Mouse (Mus musculus): ENCODE measurements around the gene Parp6. TPM values are rescaled to one million over a fixed set of nuclear protein-coding genes. Genes with fewer than 3 reads are reported as not detected.

Parp6 gene
- polyA plus RNA-seq, 2 experiments, result 20.3 to 57.0 TPM

- WGBS, result 10% methylated on average over 16 of the region's 16 CpGs
- Histone ChIP-seq H3K36me3 (ENCODE audit: control insufficient read depth, insufficient read depth, low read length) (peaks cover 37% of the 10 kb centered on the region), H3K27ac (replicated peaks; ENCODE audit: low read depth, low read length) (no peak overlapping the region), H3K4me3 (replicated peaks; ENCODE audit: low read length) (peak overlapping the region; percentile 46), H3K27me3 (ENCODE audit: control insufficient read depth, insufficient read depth, low read length) (peaks cover 9% of the 10 kb centered on the region; the same call in 1 of the 2 replicates), H3K4me2 (replicated peaks; ENCODE audit: low read depth, low read length, severe bottlenecking) (peak overlapping the region; percentile 96), H3K9ac (ENCODE audit: low read depth, low read length, severe bottlenecking) (peak overlapping the region; percentile 49), H3K4me1 (ENCODE audit: control insufficient read depth, insufficient read depth, low read length) (peaks cover 7% of the 10 kb centered on the region; the same call in 1 of the 2 replicates), H3K9me3 (ENCODE audit: control insufficient read depth, low read length) (no peaks in the 10 kb centered on the region)
- TF ChIP-seq POLR2A (IDR thresholded peaks at IDR 0.05; ENCODE audit: borderline replicate concordance, extremely low read depth, insufficient read depth, insufficient read length), result no peak
- DNase-seq (ENCODE audit: low spot score) (no peak), ATAC-seq (ENCODE audit: low FRiP score, low read depth) (no peak)
Measured at GRCm38 (mm10) chr9:59680534-59680875, 63.4 kb downstream of the Parp6 start.

DNA sequence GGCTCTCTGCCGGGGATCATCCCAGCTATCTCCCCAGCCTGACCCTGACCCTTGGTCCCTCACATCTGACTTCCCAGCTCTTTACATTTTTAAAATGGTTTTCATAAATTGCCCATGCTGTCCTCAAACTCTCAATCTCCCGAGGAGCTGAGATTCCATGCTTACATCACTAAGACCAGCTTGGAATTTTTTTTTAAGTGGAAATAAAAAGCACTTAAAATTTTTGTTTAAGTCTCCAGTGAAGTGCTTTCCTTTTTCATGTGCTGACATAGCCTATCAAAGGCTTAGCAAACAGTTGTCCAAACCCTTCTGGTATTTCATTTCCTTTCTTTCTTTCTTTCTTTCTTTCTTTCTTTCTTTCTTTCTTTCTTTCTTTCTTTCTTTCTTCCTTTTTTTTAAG lies 66.9 kb downstream of the Parp6 start:
- H3K4me2 ChIP-seq (replicated peaks; ENCODE audit: low read depth, low read length, severe bottlenecking), result no peak overlapping the region
- H3K36me3 ChIP-seq (ENCODE audit: control insufficient read depth, insufficient read depth, low read length), result peaks cover 4% of the 10 kb centered on the region; the same call in 1 of the 2 replicates
- TF ChIP-seq POLR2A (IDR thresholded peaks at IDR 0.05; ENCODE audit: borderline replicate concordance, extremely low read depth, insufficient read depth, insufficient read length), result no peak
- ATAC-seq (ENCODE audit: low FRiP score, low read depth) (no peak), DNase-seq (ENCODE audit: low spot score) (no peak)
- H3K9ac ChIP-seq (ENCODE audit: low read depth, low read length, severe bottlenecking), result no peak overlapping the region
- no peak overlapping the region for H3K27ac ChIP-seq (replicated peaks; ENCODE audit: low read depth, low read length)
- peaks cover 9% of the 10 kb centered on the region; the same call in 1 of the 2 replicates for H3K27me3 ChIP-seq (ENCODE audit: control insufficient read depth, insufficient read depth, low read length)
- H3K4me1 ChIP-seq (ENCODE audit: control insufficient read depth, insufficient read depth, low read length), result peaks cover 7% of the 10 kb centered on the region; the same call in 1 of the 2 replicates
- no peak overlapping the region for H3K4me3 ChIP-seq (replicated peaks; ENCODE audit: low read length)
- 72% methylated on average over 2 of the region's 2 CpGs for WGBS
- no peaks in the 10 kb centered on the region for H3K9me3 ChIP-seq (ENCODE audit: control insufficient read depth, low read length)

- Histone ChIP-seq H3K9me3 (ENCODE audit: control insufficient read depth, low read length) (no peaks in the 10 kb centered on the region), H3K4me3 (replicated peaks; ENCODE audit: low read length) (no peak overlapping the region), H3K4me1 (ENCODE audit: control insufficient read depth, insufficient read depth, low read length) (peaks cover 9% of the 10 kb centered on the region), H3K9ac (ENCODE audit: low read depth, low read length, severe bottlenecking) (no peak overlapping the region), H3K36me3 (ENCODE audit: control insufficient read depth, insufficient read depth, low read length) (no peaks in the 10 kb centered on the region), H3K27ac (replicated peaks; ENCODE audit: low read depth, low read length) (no peak overlapping the region), H3K27me3 (ENCODE audit: control insufficient read depth, insufficient read depth, low read length) (no peaks in the 10 kb centered on the region), H3K4me2 (replicated peaks; ENCODE audit: low read depth, low read length, severe bottlenecking) (no peak overlapping the region)
- ATAC-seq (ENCODE audit: low FRiP score, low read depth), result no peak
- no peak for TF ChIP-seq POLR2A (IDR thresholded peaks at IDR 0.05; ENCODE audit: borderline replicate concordance, extremely low read depth, insufficient read depth, insufficient read length)
- 31% methylated on average over 6 of the region's 6 CpGs for WGBS
- no peak for DNase-seq (ENCODE audit: low spot score)
Measured at GRCm38 (mm10) chr9:59687416-59688046, 70.4 kb downstream of the Parp6 start.

DNA sequence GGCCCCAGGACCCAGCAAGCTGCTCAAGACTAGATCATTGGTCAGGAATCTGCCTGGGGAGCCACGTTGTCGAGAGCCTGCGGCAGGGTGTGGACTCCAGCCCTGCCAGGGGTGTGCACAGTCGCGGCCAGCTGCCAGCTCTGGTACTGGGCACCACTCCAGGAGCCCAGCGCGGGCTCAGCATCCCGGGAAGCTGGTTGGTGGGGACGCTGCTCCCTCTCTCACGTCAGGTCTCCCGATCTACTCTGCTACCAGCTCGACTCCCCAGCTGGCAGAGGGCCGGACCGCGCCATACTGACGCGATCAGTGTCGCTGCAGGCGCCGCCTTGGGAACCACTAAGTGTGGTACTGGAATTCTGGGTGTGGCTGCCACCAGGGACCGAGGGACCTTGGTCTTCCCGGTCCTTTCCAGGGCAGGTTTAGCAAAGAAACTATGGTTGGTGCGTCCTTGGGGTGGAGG lies 74.6 kb downstream of the Parp6 start:
- Histone ChIP-seq H3K9ac (ENCODE audit: low read depth, low read length, severe bottlenecking) (peak overlapping the region; percentile 29; the same call in 1 of the 2 replicates), H3K27ac (replicated peaks; ENCODE audit: low read depth, low read length) (peak overlapping the region; percentile 61; the same call in 1 of the 2 replicates), H3K4me1 (ENCODE audit: control insufficient read depth, insufficient read depth, low read length) (peaks cover 14% of the 10 kb centered on the region), H3K9me3 (ENCODE audit: control insufficient read depth, low read length) (no peaks in the 10 kb centered on the region), H3K36me3 (ENCODE audit: control insufficient read depth, insufficient read depth, low read length) (no peaks in the 10 kb centered on the region), H3K4me3 (replicated peaks; ENCODE audit: low read length) (peak overlapping the region; percentile 32), H3K4me2 (replicated peaks; ENCODE audit: low read depth, low read length, severe bottlenecking) (peak overlapping the region; percentile 55), H3K27me3 (ENCODE audit: control insufficient read depth, insufficient read depth, low read length) (no peaks in the 10 kb centered on the region)
- no peak for TF ChIP-seq POLR2A (IDR thresholded peaks at IDR 0.05; ENCODE audit: borderline replicate concordance, extremely low read depth, insufficient read depth, insufficient read length)
- DNase-seq (ENCODE audit: low spot score) (peak; percentile 83), ATAC-seq (ENCODE audit: low FRiP score, low read depth) (peak; percentile 82)
- WGBS, result 3% methylated on average over 22 of the region's 23 CpGs

DNA sequence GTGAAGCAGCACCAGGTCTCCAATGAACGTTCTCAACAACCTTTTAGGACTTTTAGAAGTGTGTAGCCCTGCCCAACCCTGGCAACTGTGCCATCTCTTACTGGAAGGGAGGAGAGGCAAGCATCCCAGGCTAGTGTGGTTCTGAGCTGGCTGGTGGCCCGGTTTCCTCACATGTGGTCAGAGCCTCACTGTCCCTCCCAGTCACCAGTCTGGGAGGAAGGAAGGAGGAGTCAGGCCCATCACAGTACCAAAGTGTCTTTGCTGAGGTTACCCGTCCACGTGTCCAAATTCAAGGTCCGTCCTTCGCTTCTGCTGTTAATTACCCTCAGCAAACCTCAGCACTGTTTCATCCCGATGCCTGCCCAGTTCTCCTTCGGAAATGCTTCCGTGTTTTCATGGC lies 75.1 kb downstream of the Parp6 start:
- no peaks in the 10 kb centered on the region for H3K36me3 ChIP-seq (ENCODE audit: control insufficient read depth, insufficient read depth, low read length)
- H3K27ac ChIP-seq (replicated peaks; ENCODE audit: low read depth, low read length), result peak overlapping the region; percentile 61; the same call in 1 of the 2 replicates
- 0 out of 2 replicates have a peak overlapping the region, but pooled peaks have one; percentile 29 for H3K9ac ChIP-seq (ENCODE audit: low read depth, low read length, severe bottlenecking)
- peak; percentile 49 for DNase-seq (ENCODE audit: low spot score)
- H3K9me3 ChIP-seq (ENCODE audit: control insufficient read depth, low read length), result no peaks in the 10 kb centered on the region
- peaks cover 14% of the 10 kb centered on the region for H3K4me1 ChIP-seq (ENCODE audit: control insufficient read depth, insufficient read depth, low read length)
- peak; percentile 39; the same call in 1 of the 2 replicates for ATAC-seq (ENCODE audit: low FRiP score, low read depth)
- peak overlapping the region; percentile 55 for H3K4me2 ChIP-seq (replicated peaks; ENCODE audit: low read depth, low read length, severe bottlenecking)
- H3K27me3 ChIP-seq (ENCODE audit: control insufficient read depth, insufficient read depth, low read length), result no peaks in the 10 kb centered on the region
- TF ChIP-seq POLR2A (IDR thresholded peaks at IDR 0.05; ENCODE audit: borderline replicate concordance, extremely low read depth, insufficient read depth, insufficient read length), result no peak
- 26% methylated on average over 9 of the region's 9 CpGs for WGBS
- H3K4me3 ChIP-seq (replicated peaks; ENCODE audit: low read length), result peak overlapping the region; percentile 32

All from limb, embryonic 14.5 days (tissue).